Mouse (Mus musculus): ENCODE results near the gene Nid2. TPM values are rescaled to one million over a fixed set of nuclear protein-coding genes. Genes with fewer than 3 reads are reported as not detected.

The Nid2 gene
- total and polyA plus RNA-seq, 3 experiments = not detected

GRCm38 (mm10) chr14:19817949-19818348 lies 66.9 kb downstream of the Nid2 start:
- Histone ChIP-seq H3K27me3 (ENCODE audit: control insufficient read depth in 1 of 2, insufficient read depth in 2 of 2, low read length in 2 of 2) (no peaks in the 10 kb centered on the region), H3K4me3 (ENCODE audit: control insufficient read depth in 1 of 2, insufficient read depth in 1 of 2, low read depth in 2 of 2, low read length in 2 of 2) (no peak overlapping the region), H3K79me2 (ENCODE audit: control insufficient read depth, insufficient read depth, low read length, poor library complexity) (peaks cover 6% of the 10 kb centered on the region), H3K27ac (ENCODE audit: control insufficient read depth, low read depth, low read length) (no peak overlapping the region), H3K4me1 (ENCODE audit: control insufficient read depth in 1 of 2, insufficient read depth in 2 of 2, low read length in 2 of 2) (peaks cover 2 to 4% of the 10 kb centered on the region in 2 experiments; a peak in 3 of 4 replicates), H3K9ac (ENCODE audit: control insufficient read depth, low read depth, low read length, poor library complexity, severe bottlenecking) (no peak overlapping the region), H3K36me3 (ENCODE audit: control insufficient read depth in 1 of 2, insufficient read depth in 2 of 2, low read length in 2 of 2) (peaks cover 4 to 28% of the 10 kb centered on the region in 2 experiments), H3K9me3 (replicated peaks; ENCODE audit: insufficient read depth, low read length) (no peaks in the 10 kb centered on the region)
- TF ChIP-seq RAD21 (IDR thresholded peaks at IDR 0.05; ENCODE audit: low read depth, low read length) (peak; percentile 47), ZMIZ1 (IDR thresholded peaks at IDR 0.05; ENCODE audit: low read depth, low read length) (no peak), POLR2AphosphoS2 (IDR thresholded peaks at IDR 0.05; ENCODE audit: low read length) (no peak), SMC3 (IDR thresholded peaks at IDR 0.05; ENCODE audit: low read depth, low read length) (peak; percentile 24), CTCF (IDR thresholded peaks at IDR 0.05 in 2 of 3, conservative IDR thresholded peaks at IDR 0.05 in 1 of 3; ENCODE audit: control insufficient read depth in 1 of 3, insufficient read depth in 1 of 3, low read depth in 2 of 3, low read length in 3 of 3, poor library complexity in 1 of 3, severe bottlenecking in 1 of 3) (peak; percentile 66 to 91 (median 69))
- peak; percentile 74 for DNase-seq (ENCODE audit: low read depth, low spot score)

GRCm38 (mm10) chr14:19821686-19822085 lies 70.6 kb downstream of the Nid2 start:
- Histone ChIP-seq H3K4me1 (ENCODE audit: control insufficient read depth in 1 of 2, insufficient read depth in 2 of 2, low read length in 2 of 2) (peaks cover 2 to 6% of the 10 kb centered on the region in 2 experiments; a peak in 3 of 4 replicates), H3K27me3 (ENCODE audit: control insufficient read depth in 1 of 2, insufficient read depth in 2 of 2, low read length in 2 of 2) (no peaks in the 10 kb centered on the region), H3K9me3 (replicated peaks; ENCODE audit: insufficient read depth, low read length) (no peaks in the 10 kb centered on the region), H3K79me2 (ENCODE audit: control insufficient read depth, insufficient read depth, low read length, poor library complexity) (peaks cover 12% of the 10 kb centered on the region), H3K4me3 (ENCODE audit: control insufficient read depth in 1 of 2, insufficient read depth in 1 of 2, low read depth in 2 of 2, low read length in 2 of 2) (no peak overlapping the region), H3K27ac (ENCODE audit: control insufficient read depth, low read depth, low read length) (no peak overlapping the region), H3K36me3 (ENCODE audit: control insufficient read depth in 1 of 2, insufficient read depth in 2 of 2, low read length in 2 of 2) (peaks cover 8 to 14% of the 10 kb centered on the region in 2 experiments), H3K9ac (ENCODE audit: control insufficient read depth, low read depth, low read length, poor library complexity, severe bottlenecking) (no peak overlapping the region)
- TF ChIP-seq RAD21 (IDR thresholded peaks at IDR 0.05; ENCODE audit: low read depth, low read length) = no peak
- TF ChIP-seq USF1 (IDR thresholded peaks at IDR 0.05; ENCODE audit: low read depth, low read length) = no peak
- no peak for TF ChIP-seq RCOR1 (IDR thresholded peaks at IDR 0.05; ENCODE audit: low read depth, low read length)
- no peak for TF ChIP-seq TCF12 (IDR thresholded peaks at IDR 0.05; ENCODE audit: low read depth, low read length)
- TF ChIP-seq ZKSCAN1 (IDR thresholded peaks at IDR 0.05; ENCODE audit: low read depth, low read length) = no peak
- no peak for TF ChIP-seq SIN3A (IDR thresholded peaks at IDR 0.05; ENCODE audit: low read length)
- TF ChIP-seq E2F4 (IDR thresholded peaks at IDR 0.05; ENCODE audit: borderline replicate concordance, low read depth, low read length) = no peak
- no peak for TF ChIP-seq CHD2 (IDR thresholded peaks at IDR 0.05; ENCODE audit: low read length)
- TF ChIP-seq SMC3 (IDR thresholded peaks at IDR 0.05; ENCODE audit: low read depth, low read length) = no peak
- TF ChIP-seq MAZ (IDR thresholded peaks at IDR 0.05; ENCODE audit: low read depth, low read length) = no peak
- no peak for TF ChIP-seq TBP (IDR thresholded peaks at IDR 0.05; ENCODE audit: low read depth, low read length)
- TF ChIP-seq MYC (IDR thresholded peaks at IDR 0.05; ENCODE audit: low read depth, low read length) = no peak
- no peak for TF ChIP-seq MYB (IDR thresholded peaks at IDR 0.05; ENCODE audit: low read depth, low read length)
- DNase-seq (ENCODE audit: low read depth, low spot score) = no peak

All from MEL (cell line).